Mouse (Mus musculus) MEL (cell line): ENCODE data around the gene Srsf6.

Experiments
- CTCF ChIP-seq, 3 experiments: IDR thresholded peaks in 2 of 3; conservative IDR thresholded peaks in 1 of 3; 2 replicates each; pipeline ENCODE4 v1.5.1; 2011 to 2012; ENCODE audit warnings: low read length in 3 of 3, low read depth in 2 of 3, mild to moderate bottlenecking in 2 of 3, improper control_type of control experiment in 1 of 3, inconsistent platforms in 1 of 3, mixed read lengths in 1 of 3, moderate library complexity in 1 of 3; ENCODE audit not compliant: control insufficient read depth in 1 of 3, insufficient read depth in 1 of 3, poor library complexity in 1 of 3, severe bottlenecking in 1 of 3
- E2F4 ChIP-seq: IDR thresholded peaks from 2 replicates; pipeline ENCODE4 v1.6.1; 2011; ENCODE audit warnings: low read depth, low read length, improper control_type of control experiment, borderline replicate concordance
- EP300 ChIP-seq, 2 experiments: IDR thresholded peaks; 2 replicates each; pipeline ENCODE4 v1.6.1; 2011; ENCODE audit warnings: improper control_type of control experiment in 2 of 2, low read length in 2 of 2, low read depth in 1 of 2, mild to moderate bottlenecking in 1 of 2
- GABPA ChIP-seq: IDR thresholded peaks from 2 replicates; pipeline ENCODE4 v1.6.1; 2012; ENCODE audit warnings: low read depth, mild to moderate bottlenecking, inconsistent platforms, low read length, improper control_type of control experiment, moderate library complexity
- MEF2A ChIP-seq: IDR thresholded peaks from 2 replicates; pipeline ENCODE4 v1.6.1; 2014; ENCODE audit warnings: low read depth, mild to moderate bottlenecking, inconsistent platforms, low read length, improper control_type of control experiment; ENCODE audit not compliant: poor library complexity, insufficient replicate concordance, severe bottlenecking; ENCODE audit errors: extremely low read depth
- POLR2A ChIP-seq, 2 experiments: IDR thresholded peaks; 2 replicates each; pipeline ENCODE4 v1.6.1; 2011 to 2012; ENCODE audit warnings: low read length in 2 of 2, mild to moderate bottlenecking in 2 of 2, control low read depth in 1 of 2, improper control_type of control experiment in 1 of 2, low read depth in 1 of 2, moderate library complexity in 1 of 2; ENCODE audit not compliant: control insufficient read depth in 1 of 2, insufficient read depth in 1 of 2, poor library complexity in 1 of 2
- TBP ChIP-seq: IDR thresholded peaks from 2 replicates; pipeline ENCODE4 v1.8.0; 2011; ENCODE audit warnings: low read depth, low read length, improper control_type of control experiment
- TCF12 ChIP-seq: IDR thresholded peaks from 2 replicates; pipeline ENCODE4 v1.6.1; 2014; ENCODE audit warnings: low read depth, mild to moderate bottlenecking, inconsistent platforms, low read length, improper control_type of control experiment, moderate library complexity

DNA sequence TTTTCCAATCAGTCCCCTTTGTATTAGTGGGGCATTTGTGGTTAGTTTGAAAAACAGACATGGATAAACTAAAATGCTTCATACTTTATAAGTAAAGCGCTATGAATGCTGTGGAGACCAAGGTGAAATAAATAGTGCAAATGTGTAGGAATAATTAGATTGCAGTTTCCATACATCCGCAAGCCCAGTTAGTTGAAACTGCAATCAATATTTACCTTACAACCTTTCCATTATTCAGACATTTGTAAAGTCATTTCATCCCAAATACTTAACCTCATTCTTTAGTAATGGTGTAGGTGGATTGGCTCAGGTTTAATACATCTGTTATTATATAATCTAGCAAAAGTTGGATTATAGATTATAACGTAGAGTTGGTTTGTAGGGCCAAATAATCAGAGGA is 4.4 kb downstream of the Srsf6 start:
- no peak for TF ChIP-seq POLR2A (IDR thresholded peaks at IDR 0.05; ENCODE audit: control insufficient read depth in 1 of 2, insufficient read depth in 1 of 2, low read depth in 1 of 2, low read length in 2 of 2, poor library complexity in 1 of 2)
- no peak for TF ChIP-seq TBP
- TF ChIP-seq GABPA, result no peak
- no peak for TF ChIP-seq MEF2A
- TF ChIP-seq TCF12, result no peak
- no peak for TF ChIP-seq CTCF (IDR thresholded peaks at IDR 0.05 in 2 of 3, conservative IDR thresholded peaks at IDR 0.05 in 1 of 3; ENCODE audit: control insufficient read depth in 1 of 3, insufficient read depth in 1 of 3, low read depth in 2 of 3, low read length in 3 of 3, poor library complexity in 1 of 3, severe bottlenecking in 1 of 3)
- no peak for TF ChIP-seq E2F4
- TF ChIP-seq EP300 (IDR thresholded peaks at IDR 0.05; ENCODE audit: low read depth in 1 of 2, low read length in 2 of 2), result no peak
